Mouse (Mus musculus) stomach, embryonic 15.5 days (tissue): ENCODE data around the gene Tomm20. TPM values are rescaled to one million over a fixed set of nuclear protein-coding genes. Genes with fewer than 3 reads are reported as not detected.

Source experiments
- polyA plus RNA-seq: library from polyadenylated mRNA; unstranded; fragments of >200 nt; fragmentation: Nextera tagmentation; extraction: Ambion mirVana; gene quantifications from 2 replicates; pipeline ENCODE4 v1.2.1, GENCODE M21; 2015

Gene Tomm20
- polyA plus RNA-seq, 1 experiment from 2014 or later = 226 TPM

Other genes with a start within 250 kb of the Tomm20 start
- 24.3 and 26.5 TPM in 2 replicates for gene Rbm34, start 25.2 kb upstream of the Tomm20 start, polyA plus RNA-seq
- gene Pard3, start 118.0 kb upstream of the Tomm20 start, polyA plus RNA-seq = 27.6 and 28.3 TPM in 2 replicates